Mouse (Mus musculus) liver, embryonic 14.5 days (tissue): ENCODE measurements around the gene Ankdd1b. TPM values are rescaled to one million over a fixed set of nuclear protein-coding genes. Genes with fewer than 3 reads are reported as not detected.

Source experiments
- ATAC-seq: fragments of 200-750 bp; cut with Nextera tagmentation; 2 replicates; pipeline ENCODE4 v1.8.0; 2017; ENCODE audit warnings: moderate number of reproducible peaks, mild to moderate bottlenecking, moderate library complexity; ENCODE audit not compliant: insufficient read depth
- DNase-seq, 3 experiments: peaks; one replicate each; pipeline ENCODE4 v3.0.0-alpha.2; 2012 to 2013; ENCODE audit warnings: low read depth in 3 of 3, low spot score in 3 of 3
- H3K27ac ChIP-seq: fragments of 300-500 bp; sonication (generic); 2 replicates; pipeline ENCODE4 v1.5.1; 2014; ENCODE audit warnings: moderate library complexity, mild to moderate bottlenecking, control low read depth, inconsistent platforms
- H3K27me3 ChIP-seq: fragments of 300-500 bp; sonication (generic); 2 replicates; pipeline ENCODE4 v1.6.1; 2014; ENCODE audit warnings: mild to moderate bottlenecking, low read length, moderate library complexity; ENCODE audit not compliant: control insufficient read depth, insufficient read depth
- H3K36me3 ChIP-seq: fragments of 300-500 bp; sonication (generic); replicated peaks from 2 replicates; pipeline ENCODE4 v1.6.1; 2014; ENCODE audit warnings: low read depth; ENCODE audit not compliant: control insufficient read depth, insufficient read depth
- H3K4me1 ChIP-seq, 2 experiments: fragments of 200-500 bp in 1 of 2; fragments of 300-500 bp in 1 of 2; sonication (generic) in 1 of 2; replicated peaks; 2 replicates each; pipeline ENCODE4 v1.6.1; 2012 to 2014; ENCODE audit warnings: antibody characterized with exemption in 1 of 2, inconsistent platforms in 1 of 2, low read length in 1 of 2; ENCODE audit not compliant: control insufficient read depth in 2 of 2, insufficient read depth in 2 of 2
- H3K4me2 ChIP-seq: fragments of 300-500 bp; sonication (generic); 2 replicates; pipeline ENCODE4 v1.6.1; 2014; ENCODE audit warnings: low read depth, mild to moderate bottlenecking, control low read depth, moderate library complexity
- H3K4me3 ChIP-seq, 2 experiments: fragments of 200-500 bp in 1 of 2; fragments of 300-500 bp in 1 of 2; sonication (generic) in 1 of 2; 2 replicates each; pipeline ENCODE4 v1.5.1; 2012 to 2014; ENCODE audit warnings: low read depth in 2 of 2, low read length in 2 of 2, mild to moderate bottlenecking in 2 of 2, control low read depth in 1 of 2, inconsistent platforms in 1 of 2, moderate library complexity in 1 of 2; ENCODE audit not compliant: insufficient read depth in 1 of 2
- H3K9ac ChIP-seq: fragments of 300-500 bp; sonication (generic); replicated peaks from 2 replicates; pipeline ENCODE4 v1.6.1; 2014; ENCODE audit warnings: mild to moderate bottlenecking, control low read depth, moderate library complexity
- H3K9me3 ChIP-seq: fragments of 300-500 bp; sonication (generic); 2 replicates; pipeline ENCODE4 v1.6.1; 2016; ENCODE audit warnings: low read length, mixed read lengths; ENCODE audit not compliant: control insufficient read depth
- CTCF ChIP-seq: IDR thresholded peaks from 2 replicates; pipeline ENCODE4 v1.5.1; 2016; ENCODE audit warnings: antibody characterized with exemption, low read depth, control low read depth
- EP300 ChIP-seq: IDR thresholded peaks from 2 replicates; pipeline ENCODE4 v1.6.1; 2016; ENCODE audit warnings: antibody characterized with exemption, low read depth
- WGBS: fragments of 180-500 bp; shearing (Covaris S2); extraction: QIAGEN DNeasy Blood & Tissue Kit; methylation state at CpG from one replicate; pipeline ENCODE4 v1.1.7; 2014; ENCODE audit not compliant: insufficient replicate concordance; 5-methylcytosine and 5-hydroxymethylcytosine counted together
- polyA plus RNA-seq, 2 experiments: library from polyadenylated mRNA; depleted of rRNA in 1 of 2; stranded (reverse) in 1 of 2; unstranded in 1 of 2; fragments of >200 nt; fragmentation: Nextera tagmentation in 1 of 2; extraction: Ambion mirVana in 1 of 2; gene quantifications; 2 replicates each; pipeline versions ENCODE4 v1.2.1 to v1.2.3; 2012 to 2014

Ankdd1b gene
- polyA plus RNA-seq, 2 experiments, result 0.02 to 0.13 TPM

GRCm38 (mm10) chr13:96499891-96500290 is 28.9 kb upstream of the Ankdd1b start:
- Histone ChIP-seq H3K36me3 (no peaks in the 10 kb centered on the region), H3K9me3 (no peaks in the 10 kb centered on the region), H3K4me2 (no peak overlapping the region), H3K27ac (no peak overlapping the region), H3K27me3 (no peaks in the 10 kb centered on the region), H3K4me3 (no peak overlapping the region), H3K9ac (no peak overlapping the region), H3K4me1 (no peaks in the 10 kb centered on the region)
- DNase-seq (no peak), ATAC-seq (no peak)
- 81% methylated on average over 2 of the region's 2 CpGs for WGBS
- TF ChIP-seq EP300, result no peak

GRCm38 (mm10) chr13:96496630-96497029 is 25.6 kb upstream of the Ankdd1b start:
- DNase-seq (no peak), ATAC-seq (no peak)
- no peaks in the 10 kb centered on the region for H3K9me3 ChIP-seq
- H3K36me3 ChIP-seq, result no peaks in the 10 kb centered on the region
- H3K9ac ChIP-seq, result no peak overlapping the region
- no peaks in the 10 kb centered on the region for H3K27me3 ChIP-seq
- no peak overlapping the region for H3K27ac ChIP-seq
- no peaks in the 10 kb centered on the region for H3K4me1 ChIP-seq
- no peak for TF ChIP-seq CTCF
- no peak for TF ChIP-seq EP300
- no peak overlapping the region for H3K4me3 ChIP-seq
- WGBS, result 37% methylated on average over 8 of the region's 8 CpGs
- H3K4me2 ChIP-seq, result no peak overlapping the region

- WGBS, result 75% methylated on average over 3 of the region's 3 CpGs
These were observed 19.4 kb upstream of the Ankdd1b start, which contains the start of gene Gm17622 for GRCm38 (mm10) chr13:96490433-96490832. Gene Gm17622, plus strand, starts transcription at chr13:96490733.

GRCm38 (mm10) chr13:96487968-96488367 is 17.0 kb upstream of the Ankdd1b start:
- Histone ChIP-seq H3K9me3 (no peaks in the 10 kb centered on the region), H3K4me2 (no peak overlapping the region), H3K4me3 (no peak overlapping the region), H3K9ac (no peak overlapping the region), H3K27me3 (no peaks in the 10 kb centered on the region), H3K36me3 (no peaks in the 10 kb centered on the region; the same call in none of the 2 replicates), H3K27ac (no peak overlapping the region), H3K4me1 (no peaks in the 10 kb centered on the region)
- no peak for DNase-seq
- ATAC-seq, result no peak
- no peak for TF ChIP-seq EP300
- TF ChIP-seq CTCF, result no peak
- WGBS, result 78% methylated on average over 6 of the region's 6 CpGs

More at GRCm38 (mm10) chr13:96490433-96490832, 19.4 kb upstream of the Ankdd1b start, which contains the start of gene Gm17622:
- Histone ChIP-seq H3K36me3 (no peaks in the 10 kb centered on the region; the same call in 1 of the 2 replicates), H3K4me2 (no peak within 1 kb of the TSS), H3K9me3 (no peaks in the 10 kb centered on the region), H3K4me3 (no peak within 1 kb of the TSS), H3K9ac (no peak within 1 kb of the TSS), H3K27ac (no peak within 1 kb of the TSS), H3K27me3 (no peaks in the 10 kb centered on the region), H3K4me1 (no peaks in the 10 kb centered on the region)
- DNase-seq (no peak), ATAC-seq (no peak)
- TF ChIP-seq CTCF, result no peak
- TF ChIP-seq EP300, result no peak

- WGBS, result 75% methylated on average over 6 of the region's 6 CpGs
- H3K4me2 ChIP-seq, result no peak overlapping the region
- no peaks in the 10 kb centered on the region; the same call in none of the 2 replicates for H3K36me3 ChIP-seq
- no peaks in the 10 kb centered on the region for H3K27me3 ChIP-seq
- ATAC-seq (no peak), DNase-seq (no peak)
- TF ChIP-seq CTCF (no peak), EP300 (no peak)
- no peak overlapping the region for H3K27ac ChIP-seq
- no peak overlapping the region for H3K4me3 ChIP-seq
- H3K4me1 ChIP-seq, result no peaks in the 10 kb centered on the region
- H3K9ac ChIP-seq, result no peak overlapping the region
- no peaks in the 10 kb centered on the region for H3K9me3 ChIP-seq
These were observed 16.2 kb upstream of the Ankdd1b start for GRCm38 (mm10) chr13:96487230-96487629.
